Mouse (Mus musculus): ENCODE results near the gene Tmem30c. TPM values are rescaled to one million over a fixed set of nuclear protein-coding genes. Genes with fewer than 3 reads are reported as not detected.

The Tmem30c gene
- polyA plus RNA-seq (2014; fragmentation: Illumina TruSeq; extraction: RNeasy Lipid Tissue Mini Kit (QIAGEN cat#74804); ENCODE audit: low read depth, low replicate concordance) = not detected

DNA sequence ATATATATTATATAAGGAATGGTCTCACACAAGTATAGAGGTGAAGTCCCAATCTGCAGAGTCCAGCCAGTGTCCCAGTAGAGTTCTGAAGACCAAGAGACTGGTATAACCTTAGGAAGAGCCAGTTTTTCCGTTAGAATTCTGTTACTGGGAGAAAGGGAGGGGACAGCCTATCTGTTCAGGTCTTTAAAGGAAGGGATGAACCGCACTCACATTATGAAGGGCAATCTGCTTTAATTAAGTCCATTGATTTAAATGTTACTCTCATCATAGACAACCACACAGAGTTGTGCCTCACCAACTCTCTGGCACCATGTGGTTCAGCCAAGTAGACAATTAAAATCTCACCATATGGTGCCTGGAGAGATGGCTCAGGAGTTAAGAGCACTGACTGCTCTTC lies at the start of gene Tmem30c:
Gene Tmem30c, minus strand, starts transcription at position 101 of the 400 bp plus-strand sequence.

DNA sequence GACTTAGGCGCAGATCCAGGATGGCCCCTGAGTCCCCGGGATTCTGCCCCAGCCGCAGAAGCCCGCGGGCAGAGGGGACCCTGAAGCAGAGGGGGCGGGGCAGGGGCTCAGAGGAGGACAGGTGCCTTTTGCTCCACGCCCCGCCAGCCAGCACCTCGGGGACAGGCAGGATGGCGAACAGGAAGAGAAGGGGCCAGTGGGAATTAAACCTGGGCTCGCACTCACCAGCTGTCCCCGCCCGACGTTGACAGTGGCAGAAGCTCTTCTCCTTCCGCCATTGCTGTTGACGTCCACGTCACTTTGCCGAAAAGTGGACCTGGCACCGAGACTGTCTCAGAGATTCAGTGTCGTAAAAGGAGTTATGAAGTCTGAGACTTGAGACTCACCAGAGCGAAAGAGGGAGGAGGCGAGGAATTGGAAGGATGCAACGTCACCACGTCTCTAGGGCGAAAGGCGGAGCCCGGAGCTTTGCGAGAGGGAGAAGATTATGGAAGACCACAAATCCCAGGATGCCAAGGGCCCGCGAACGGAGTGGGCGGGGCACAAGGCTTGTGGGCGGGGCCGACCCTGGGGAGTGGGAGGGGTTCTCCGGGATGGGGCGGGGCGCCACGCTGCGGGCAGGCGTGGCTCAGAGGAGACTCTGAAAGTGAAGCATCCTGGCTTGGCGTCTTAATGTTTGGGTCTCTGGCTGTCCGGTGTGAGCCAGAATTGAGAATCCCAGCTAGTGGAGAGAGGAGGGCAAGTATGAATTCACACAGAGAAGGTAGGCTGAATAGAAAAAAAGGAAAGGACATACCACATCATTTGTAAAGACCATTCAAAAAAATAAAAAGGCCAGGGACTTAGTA lies 61.4 kb downstream of the Tmem30c start, which contains the start of gene Tbc1d23:
Gene Tbc1d23, minus strand, starts transcription at position 416 of the 848 bp plus-strand sequence.

Other genes with a start within 250 kb of the Tmem30c start
- gene Tmem45a2, start 221.5 kb downstream of the Tmem30c start, polyA plus RNA-seq (2014; fragmentation: Illumina TruSeq; extraction: RNeasy Lipid Tissue Mini Kit (QIAGEN cat#74804); ENCODE audit: low read depth, low replicate concordance) = not detected
- gene Tomm70a, start 171.2 kb downstream of the Tmem30c start, polyA plus RNA-seq (2014; fragmentation: Illumina TruSeq; extraction: RNeasy Lipid Tissue Mini Kit (QIAGEN cat#74804); ENCODE audit: low read depth, low replicate concordance) = 117 TPM
- gene Nit2, start 125.5 kb downstream of the Tmem30c start, polyA plus RNA-seq (2014; fragmentation: Illumina TruSeq; extraction: RNeasy Lipid Tissue Mini Kit (QIAGEN cat#74804); ENCODE audit: low read depth, low replicate concordance) = 474 TPM
- 15.2 TPM for gene Tbc1d23, start 61.4 kb downstream of the Tmem30c start, polyA plus RNA-seq (2014; fragmentation: Illumina TruSeq; extraction: RNeasy Lipid Tissue Mini Kit (QIAGEN cat#74804); ENCODE audit: low read depth, low replicate concordance)
- 8.0 TPM for gene Filip1l, start 60.2 kb upstream of the Tmem30c start, polyA plus RNA-seq (2014; fragmentation: Illumina TruSeq; extraction: RNeasy Lipid Tissue Mini Kit (QIAGEN cat#74804); ENCODE audit: low read depth, low replicate concordance)